Mouse (Mus musculus): ENCODE data around the gene Bptf. TPM values are rescaled to one million over a fixed set of nuclear protein-coding genes. Genes with fewer than 3 reads are reported as not detected.

Bptf gene
- polyA plus RNA-seq, 1 experiment from 2014 or later: 36.0 TPM

DNA sequence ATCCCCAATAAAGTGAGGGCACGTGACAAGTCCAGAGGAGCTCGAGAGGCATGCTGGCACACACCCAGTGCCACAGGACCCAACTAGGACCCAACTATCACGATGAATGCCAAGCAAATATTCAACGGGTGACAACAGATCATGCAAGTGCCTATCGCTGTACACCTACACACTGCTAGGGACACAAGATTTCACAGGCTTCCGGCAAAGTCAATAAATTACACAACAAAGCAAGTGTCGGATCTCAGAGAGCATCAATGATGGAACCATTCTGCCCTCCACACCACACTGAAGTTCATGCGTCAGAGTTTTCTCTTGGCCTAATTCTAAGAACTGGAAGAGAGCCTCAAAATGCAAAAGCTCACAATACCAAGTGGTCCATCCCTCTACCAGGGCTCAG, 22.3 kb downstream of the Bptf start:
- 91% methylated on average over 8 of the region's 8 CpGs for WGBS
- Histone ChIP-seq H3K27me3 (replicated peaks) (no peaks in the 10 kb centered on the region), H3K4me2 (no peak overlapping the region), H3K4me3 (no peak overlapping the region), H3K9ac (no peak overlapping the region), H3K27ac (no peak overlapping the region), H3K36me3 (replicated peaks) (peaks cover 11% of the 10 kb centered on the region; the same call in 1 of the 2 replicates), H3K9me3 (no peaks in the 10 kb centered on the region), H3K4me1 (peaks cover 29% of the 10 kb centered on the region)
- ATAC-seq (replicated peaks): no peak

- Histone ChIP-seq H3K4me3 (no peak overlapping the region), H3K27me3 (replicated peaks) (no peaks in the 10 kb centered on the region), H3K36me3 (replicated peaks) (peaks cover 11% of the 10 kb centered on the region; the same call in 1 of the 2 replicates), H3K4me1 (peaks cover 21% of the 10 kb centered on the region), H3K9ac (no peak overlapping the region), H3K9me3 (no peaks in the 10 kb centered on the region), H3K27ac (no peak overlapping the region), H3K4me2 (no peak overlapping the region)
- no peak for ATAC-seq (replicated peaks)
- 95% methylated on average over 2 of the region's 2 CpGs for WGBS
Observed at GRCm38 (mm10) chr11:107108892-107109291, 23.0 kb downstream of the Bptf start.

- Histone ChIP-seq H3K36me3 (replicated peaks) (peaks cover 11% of the 10 kb centered on the region; the same call in 1 of the 2 replicates), H3K9ac (no peak overlapping the region), H3K4me1 (peaks cover 25% of the 10 kb centered on the region), H3K27me3 (replicated peaks) (no peaks in the 10 kb centered on the region), H3K9me3 (no peaks in the 10 kb centered on the region), H3K27ac (no peak overlapping the region), H3K4me3 (no peak overlapping the region), H3K4me2 (no peak overlapping the region)
- no peak for ATAC-seq (replicated peaks)
- WGBS: 83% methylated on average over 4 of the region's 4 CpGs
Observed at GRCm38 (mm10) chr11:107107725-107108078, 24.2 kb downstream of the Bptf start.

GRCm38 (mm10) chr11:107106978-107107724, 24.8 kb downstream of the Bptf start:
- Histone ChIP-seq H3K4me2 (no peak overlapping the region), H3K36me3 (replicated peaks) (peaks cover 11% of the 10 kb centered on the region; the same call in 1 of the 2 replicates), H3K27ac (no peak overlapping the region), H3K9me3 (no peaks in the 10 kb centered on the region), H3K4me1 (peaks cover 31% of the 10 kb centered on the region), H3K9ac (no peak overlapping the region), H3K27me3 (replicated peaks) (no peaks in the 10 kb centered on the region), H3K4me3 (no peak overlapping the region)
- 71% methylated on average over 12 of the region's 12 CpGs for WGBS
- no peak for ATAC-seq (replicated peaks)

GRCm38 (mm10) chr11:107106461-107106860, 25.5 kb downstream of the Bptf start:
- peaks cover 34% of the 10 kb centered on the region for H3K4me1 ChIP-seq
- H3K27me3 ChIP-seq (replicated peaks): no peaks in the 10 kb centered on the region
- peaks cover 11% of the 10 kb centered on the region; the same call in 1 of the 2 replicates for H3K36me3 ChIP-seq (replicated peaks)
- no peak overlapping the region for H3K4me3 ChIP-seq
- no peak overlapping the region for H3K4me2 ChIP-seq
- no peak for ATAC-seq (replicated peaks)
- H3K9me3 ChIP-seq: no peaks in the 10 kb centered on the region
- no peak overlapping the region for H3K9ac ChIP-seq
- H3K27ac ChIP-seq: no peak overlapping the region
- WGBS: 86% methylated on average over 8 of the region's 8 CpGs

DNA sequence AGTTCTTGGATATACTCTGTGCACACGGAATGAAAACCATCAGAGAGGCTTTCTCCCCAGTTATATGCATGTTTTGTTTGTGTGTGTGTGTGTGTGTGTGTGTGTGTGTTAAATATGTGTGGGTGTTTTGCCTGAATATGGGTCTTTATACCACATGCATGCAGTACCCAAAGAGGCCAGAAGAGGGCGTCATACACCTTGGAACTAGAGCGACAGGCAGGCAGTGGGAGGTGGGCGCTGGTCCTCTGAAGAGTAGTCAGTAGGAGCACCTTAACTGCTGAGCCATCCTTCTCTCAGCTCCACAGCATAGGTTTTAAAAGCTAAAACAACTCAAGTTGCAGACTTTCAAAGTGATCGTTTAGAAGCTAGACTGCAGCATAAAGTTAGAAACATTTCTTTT, 26.7 kb downstream of the Bptf start:
- Histone ChIP-seq H3K4me2 (no peak overlapping the region), H3K9ac (no peak overlapping the region), H3K4me1 (peaks cover 32% of the 10 kb centered on the region), H3K36me3 (replicated peaks) (peaks cover 2% of the 10 kb centered on the region; the same call in 1 of the 2 replicates), H3K27me3 (replicated peaks) (no peaks in the 10 kb centered on the region), H3K27ac (no peak overlapping the region), H3K4me3 (no peak overlapping the region), H3K9me3 (no peaks in the 10 kb centered on the region)
- ATAC-seq (replicated peaks): no peak
- WGBS: 55% methylated on average over 5 of the region's 5 CpGs

GRCm38 (mm10) chr11:107103736-107104135, 28.2 kb downstream of the Bptf start:
- H3K4me3 ChIP-seq: no peak overlapping the region
- no peak overlapping the region for H3K9ac ChIP-seq
- no peaks in the 10 kb centered on the region for H3K9me3 ChIP-seq
- H3K4me1 ChIP-seq: peaks cover 30% of the 10 kb centered on the region
- 87% methylated on average over 2 of the region's 2 CpGs for WGBS
- H3K4me2 ChIP-seq: no peak overlapping the region
- no peaks in the 10 kb centered on the region for H3K27me3 ChIP-seq (replicated peaks)
- no peak for ATAC-seq (replicated peaks)
- H3K36me3 ChIP-seq (replicated peaks): 0 out of 2 replicates have a peak, but pooled peaks cover 1% of the 10 kb centered on the region
- no peak overlapping the region for H3K27ac ChIP-seq

GRCm38 (mm10) chr11:107103224-107103589, 28.7 kb downstream of the Bptf start:
- no peaks in the 10 kb centered on the region for H3K27me3 ChIP-seq (replicated peaks)
- 0 out of 2 replicates have a peak, but pooled peaks cover 3% of the 10 kb centered on the region for H3K36me3 ChIP-seq (replicated peaks)
- 0 out of 2 replicates have a peak overlapping the region, but pooled peaks have one; percentile 13 for H3K27ac ChIP-seq
- H3K4me2 ChIP-seq: no peak overlapping the region
- 74% methylated on average over 2 of the region's 2 CpGs for WGBS
- no peak overlapping the region for H3K9ac ChIP-seq
- no peak for ATAC-seq (replicated peaks)
- H3K9me3 ChIP-seq: no peaks in the 10 kb centered on the region
- peaks cover 29% of the 10 kb centered on the region for H3K4me1 ChIP-seq
- H3K4me3 ChIP-seq: no peak overlapping the region

DNA sequence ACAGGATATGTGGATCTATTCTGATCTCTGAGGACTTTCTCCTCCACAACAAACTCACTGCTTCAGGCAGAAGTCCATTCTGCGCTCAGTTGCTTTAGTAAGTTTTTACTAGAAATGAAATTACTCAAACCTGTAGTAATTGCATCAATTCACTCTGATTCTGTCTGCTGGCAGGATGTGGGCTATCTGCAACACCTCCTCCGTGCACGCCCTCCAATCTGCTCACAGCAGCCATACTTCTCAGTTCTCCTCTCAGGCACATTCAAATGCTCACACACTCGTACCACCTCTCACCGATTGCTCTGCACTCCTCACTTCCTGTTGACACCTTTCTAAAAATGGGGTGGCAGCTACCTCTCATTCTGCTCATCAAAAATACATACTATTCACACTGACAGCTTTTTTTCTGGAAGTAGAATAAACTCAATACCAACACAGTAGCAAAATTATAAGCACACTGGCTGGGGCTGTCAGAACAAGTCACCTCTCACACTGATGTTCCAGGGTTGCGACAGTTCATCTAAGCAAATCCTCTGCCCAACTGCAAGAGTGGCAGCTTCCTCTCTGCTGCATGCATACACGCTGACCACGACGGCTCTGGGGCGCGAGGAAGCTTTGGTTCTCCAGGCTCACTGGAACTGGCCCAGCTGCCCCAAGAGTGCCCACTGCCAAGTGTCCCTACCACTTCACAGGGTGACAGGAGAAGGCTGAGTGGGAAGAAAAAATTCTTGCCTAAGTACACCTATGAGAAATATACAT, 29.3 kb downstream of the Bptf start:
- H3K4me3 ChIP-seq: no peak overlapping the region
- no peaks in the 10 kb centered on the region for H3K9me3 ChIP-seq
- H3K4me1 ChIP-seq: peaks cover 25% of the 10 kb centered on the region
- ATAC-seq (replicated peaks): no peak
- 0 out of 2 replicates have a peak overlapping the region, but pooled peaks have one; percentile 13 for H3K27ac ChIP-seq
- no peak overlapping the region for H3K9ac ChIP-seq
- no peaks in the 10 kb centered on the region for H3K27me3 ChIP-seq (replicated peaks)
- 0 out of 2 replicates have a peak, but pooled peaks cover 5% of the 10 kb centered on the region for H3K36me3 ChIP-seq (replicated peaks)
- no peak overlapping the region for H3K4me2 ChIP-seq
- WGBS: 84% methylated on average over 11 of the region's 11 CpGs

- Histone ChIP-seq H3K9ac (no peak overlapping the region), H3K4me3 (no peak overlapping the region), H3K27me3 (replicated peaks) (no peaks in the 10 kb centered on the region), H3K4me2 (no peak overlapping the region), H3K27ac (no peak overlapping the region), H3K9me3 (no peaks in the 10 kb centered on the region), H3K4me1 (peaks cover 3% of the 10 kb centered on the region; the same call in 1 of the 2 replicates), H3K36me3 (replicated peaks) (0 out of 2 replicates have a peak, but pooled peaks cover 13% of the 10 kb centered on the region)
- WGBS: 90% methylated on average over 5 of the region's 5 CpGs
- no peak for ATAC-seq (replicated peaks)
Observed at GRCm38 (mm10) chr11:107096973-107097372, 35.0 kb downstream of the Bptf start.

DNA sequence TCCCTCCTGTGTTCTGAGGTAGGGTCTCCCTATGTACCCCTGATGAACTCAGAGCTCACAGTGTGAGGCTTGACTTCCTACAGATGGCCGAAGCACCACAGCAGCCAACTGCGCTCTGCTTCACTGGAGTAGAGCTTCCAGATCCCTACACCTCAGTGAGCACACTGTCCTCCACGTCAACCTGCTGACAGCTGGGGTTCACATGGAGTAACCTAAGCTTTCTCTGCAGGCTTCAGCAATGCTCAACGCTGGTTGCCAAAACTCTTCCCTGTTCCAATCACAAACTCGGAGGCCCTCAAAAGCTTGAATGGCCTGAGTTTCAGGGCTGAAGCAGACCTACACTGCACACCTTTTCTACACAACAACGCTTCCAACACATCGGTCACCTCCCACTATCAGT, 38.1 kb downstream of the Bptf start:
- Histone ChIP-seq H3K4me1 (no peaks in the 10 kb centered on the region), H3K9me3 (no peaks in the 10 kb centered on the region), H3K27ac (no peak overlapping the region), H3K36me3 (replicated peaks) (0 out of 2 replicates have a peak, but pooled peaks cover 13% of the 10 kb centered on the region), H3K9ac (no peak overlapping the region), H3K4me2 (no peak overlapping the region), H3K4me3 (no peak overlapping the region), H3K27me3 (replicated peaks) (no peaks in the 10 kb centered on the region)
- ATAC-seq (replicated peaks): no peak
- 92% methylated on average over 7 of the region's 7 CpGs for WGBS

- WGBS: 95% methylated on average over 7 of the region's 7 CpGs
Observed at GRCm38 (mm10) chr11:107092637-107093036, 39.3 kb downstream of the Bptf start.

More at GRCm38 (mm10) chr11:107092637-107093036, 39.3 kb downstream of the Bptf start:
- Histone ChIP-seq H3K9ac (no peak overlapping the region), H3K36me3 (replicated peaks) (0 out of 2 replicates have a peak, but pooled peaks cover 8% of the 10 kb centered on the region), H3K9me3 (no peaks in the 10 kb centered on the region), H3K27me3 (replicated peaks) (no peaks in the 10 kb centered on the region), H3K27ac (no peak overlapping the region), H3K4me1 (no peaks in the 10 kb centered on the region), H3K4me2 (no peak overlapping the region), H3K4me3 (no peak overlapping the region)
- no peak for ATAC-seq (replicated peaks)
